Mouse (Mus musculus): Measurements from ENCODE around the gene Fut8. TPM values are rescaled to one million over a fixed set of nuclear protein-coding genes. Genes with fewer than 3 reads are reported as not detected.

The Fut8 gene
- total and polyA plus RNA-seq, 3 experiments = 60.6 to 124 (median 86.0) TPM

DNA sequence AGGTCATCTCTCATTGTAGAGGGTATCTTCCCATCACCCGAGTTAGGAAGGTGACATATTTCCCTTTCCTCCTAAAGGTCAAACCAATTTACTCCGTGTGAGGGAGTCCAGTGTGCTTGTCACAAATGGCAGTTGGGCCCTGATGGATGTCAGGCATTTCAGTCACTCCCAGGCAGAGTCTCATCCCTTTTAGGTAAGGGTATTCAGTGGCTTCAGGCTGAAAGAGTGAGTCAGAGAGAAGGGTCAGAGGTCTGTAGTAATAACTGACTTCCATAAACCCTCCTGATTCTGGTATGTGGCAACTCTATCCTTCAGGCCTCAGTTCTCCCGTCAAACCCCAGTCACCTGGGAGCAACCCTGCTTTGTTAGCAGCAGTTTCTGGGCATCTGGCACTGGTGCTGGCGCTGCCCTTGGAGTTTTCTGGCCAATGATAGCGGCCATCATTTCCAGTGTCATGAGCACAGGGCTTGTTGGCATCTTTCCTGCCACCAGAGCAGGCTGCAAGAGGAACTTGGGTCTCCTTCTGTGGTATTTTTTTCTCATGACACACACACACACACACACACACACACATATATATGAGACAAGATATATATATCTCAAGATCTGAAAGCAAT, 262.6 kb downstream of the Fut8 start:
- H3K27ac ChIP-seq (ENCODE audit: insufficient read depth, low read depth) = no peak overlapping the region
- no peak for TF ChIP-seq BHLHE40 (IDR thresholded peaks at IDR 0.05; ENCODE audit: low read depth, low read length)
- no peak for TF ChIP-seq USF2 (conservative IDR thresholded peaks at IDR 0.05; ENCODE audit: low read depth, low read length)
- TF ChIP-seq SMC3 (IDR thresholded peaks at IDR 0.05; ENCODE audit: low read depth, low read length) = no peak
- no peak for TF ChIP-seq ZMIZ1 (IDR thresholded peaks at IDR 0.05; ENCODE audit: low read depth, low read length)
- no peak for TF ChIP-seq NRF1 (IDR thresholded peaks at IDR 0.05; ENCODE audit: low read depth, low read length)
- no peak for TF ChIP-seq GABPA (IDR thresholded peaks at IDR 0.05; ENCODE audit: insufficient replicate concordance, low read depth, low read length)
- no peak for TF ChIP-seq ELF1 (IDR thresholded peaks at IDR 0.05; ENCODE audit: low read depth, low read length)
- TF ChIP-seq KAT2A (IDR thresholded peaks at IDR 0.05; ENCODE audit: insufficient replicate concordance, low read length) = no peak
- TF ChIP-seq POLR2AphosphoS2 (IDR thresholded peaks at IDR 0.05; ENCODE audit: low read depth, low read length) = no peak
- TF ChIP-seq CTCF (conservative IDR thresholded peaks at IDR 0.05 in 1 of 2, IDR thresholded peaks at IDR 0.05 in 1 of 2; ENCODE audit: low read depth in 2 of 2, low read length in 2 of 2) = no peak
- TF ChIP-seq ZNF384 (IDR thresholded peaks at IDR 0.05; ENCODE audit: low read depth, low read length) = no peak
- TF ChIP-seq MAZ (IDR thresholded peaks at IDR 0.05; ENCODE audit: low read depth, low read length) = no peak
- TF ChIP-seq E2F4 (IDR thresholded peaks at IDR 0.05; ENCODE audit: insufficient replicate concordance, low read depth, low read length) = no peak
- H3K79me2 ChIP-seq (replicated peaks; ENCODE audit: control insufficient read depth, extremely low read depth, insufficient read depth, poor library complexity, severe bottlenecking) = no peaks in the 10 kb centered on the region
- peaks cover 0 to 4% of the 10 kb centered on the region in 2 experiments; a peak in 1 of 4 replicates for H3K4me1 ChIP-seq (ENCODE audit: control insufficient read depth in 1 of 2, insufficient read depth in 2 of 2)
- DNase-seq (ENCODE audit: extremely low read depth) = no peak
- H3K36me3 ChIP-seq (replicated peaks in 1 of 2; ENCODE audit: control insufficient read depth in 1 of 2, insufficient read depth in 1 of 2, low read length in 1 of 2) = no peaks in the 10 kb centered on the region
- H3K27me3 ChIP-seq (replicated peaks) = no peaks in the 10 kb centered on the region
- no peak overlapping the region for H3K9ac ChIP-seq (ENCODE audit: insufficient read depth, low read depth)
- H3K9me3 ChIP-seq (replicated peaks; ENCODE audit: low read length) = no peaks in the 10 kb centered on the region
- in situ Hi-C loops (cut with MboI; ENCODE audit: low pct_ligation_motif_present, low pct_unique_long_range_greater_than_20kb, low sequenced_read_pairs) = no loop called here
- H3K4me3 ChIP-seq (replicated peaks in 1 of 3; ENCODE audit: low read depth in 2 of 3, low read length in 2 of 3, poor library complexity in 1 of 3) = no peak overlapping the region
- no peak overlapping the region for H3K4me2 ChIP-seq (ENCODE audit: insufficient read depth, low read depth, poor library complexity, severe bottlenecking)
- dilution Hi-C loops (cut with MboI; ENCODE audit: extremely low pct_ligation_motif_present, extremely low pct_unique_long_range_greater_than_20kb, low sequenced_read_pairs) = no loop called here

DNA sequence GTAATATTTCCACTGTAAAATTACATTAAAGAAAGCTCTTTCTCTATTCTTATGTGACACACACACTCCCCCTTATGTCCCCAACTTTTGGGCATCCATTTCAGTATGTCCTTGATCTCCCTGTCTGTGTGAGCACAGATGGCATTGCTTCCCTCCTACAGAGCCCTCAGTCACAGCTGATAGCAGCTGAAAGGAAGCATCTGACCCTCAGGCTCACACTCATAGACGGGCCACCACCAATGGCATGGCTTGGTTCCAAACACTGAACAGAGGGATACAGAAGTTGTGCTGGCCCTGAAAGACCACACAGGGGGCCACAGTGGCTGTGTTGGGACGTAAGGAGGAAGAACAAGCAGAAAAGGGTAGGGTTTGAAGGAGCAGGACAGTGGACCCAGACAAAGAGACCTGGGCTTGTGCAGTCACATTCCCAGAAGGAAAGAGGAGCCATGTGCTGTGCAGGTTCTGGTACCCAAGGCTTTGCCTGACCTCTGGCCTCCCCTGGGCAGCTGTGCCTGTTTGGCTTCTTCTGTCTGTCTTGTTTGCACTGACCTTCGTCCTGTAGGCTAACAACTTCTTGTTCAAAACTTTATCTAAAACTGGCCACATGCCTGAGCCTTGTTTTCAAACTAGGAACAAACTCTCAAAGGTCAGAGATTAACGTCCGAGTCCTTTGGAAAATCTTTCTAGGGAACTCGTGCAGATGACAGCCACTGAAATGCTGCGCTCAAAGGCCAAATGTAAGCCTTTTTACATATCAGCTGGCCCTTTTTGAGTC, 263.7 kb downstream of the Fut8 start:
- in situ Hi-C loops (cut with MboI; ENCODE audit: low pct_ligation_motif_present, low pct_unique_long_range_greater_than_20kb, low sequenced_read_pairs) (no loop called here), dilution Hi-C loops (cut with MboI; ENCODE audit: extremely low pct_ligation_motif_present, extremely low pct_unique_long_range_greater_than_20kb, low sequenced_read_pairs) (no loop called here)
- H3K9ac ChIP-seq (ENCODE audit: insufficient read depth, low read depth) = no peak overlapping the region
- no peak overlapping the region for H3K4me2 ChIP-seq (ENCODE audit: insufficient read depth, low read depth, poor library complexity, severe bottlenecking)
- H3K36me3 ChIP-seq (replicated peaks in 1 of 2; ENCODE audit: control insufficient read depth in 1 of 2, insufficient read depth in 1 of 2, low read length in 1 of 2) = no peaks in the 10 kb centered on the region
- H3K4me3 ChIP-seq (replicated peaks in 1 of 3; ENCODE audit: low read depth in 2 of 3, low read length in 2 of 3, poor library complexity in 1 of 3) = no peak overlapping the region
- H3K27ac ChIP-seq (ENCODE audit: insufficient read depth, low read depth) = no peak overlapping the region
- no peaks in the 10 kb centered on the region for H3K79me2 ChIP-seq (replicated peaks; ENCODE audit: control insufficient read depth, extremely low read depth, insufficient read depth, poor library complexity, severe bottlenecking)
- H3K4me1 ChIP-seq (ENCODE audit: control insufficient read depth in 1 of 2, insufficient read depth in 2 of 2) = peaks cover 0 to 4% of the 10 kb centered on the region in 2 experiments; a peak in 1 of 4 replicates
- TF ChIP-seq TCF12 (IDR thresholded peaks at IDR 0.05; ENCODE audit: low read depth, low read length) (no peak), MAX (IDR thresholded peaks at IDR 0.05; ENCODE audit: low read length) (no peak), PAX5 (IDR thresholded peaks at IDR 0.05; ENCODE audit: low read length) (no peak)
- no peak for DNase-seq (ENCODE audit: extremely low read depth)
- no peaks in the 10 kb centered on the region for H3K9me3 ChIP-seq (replicated peaks; ENCODE audit: low read length)
- no peaks in the 10 kb centered on the region for H3K27me3 ChIP-seq (replicated peaks)

All from CH12.LX (cell line).